Mouse (Mus musculus): ENCODE data around the gene Zfp456.
"Not testable (repeated sequence)": the region's sequence is repeated elsewhere in the genome, so short reads cannot be mapped to it uniquely, and the experiment has no call there.

The Zfp456 gene

GRCm38 (mm10) chr13:67375050-67375911 is at the start of gene Zfp456, which contains the start of gene Gm28041:
Zfp456 (minus strand) TSS chr13:67375810.
Gm28041 (minus strand) TSS chr13:67375733.
- DNase-seq: peak; percentile 78 to 83

GRCm38 (mm10) chr13:67422532-67422931 is 46.9 kb upstream of the Zfp456 start:
- DNase-seq: not testable (repeated sequence)

- peak; percentile 55 to 63 for DNase-seq
These were observed 45.7 kb upstream of the Zfp456 start, which contains the start of gene Zfp459 for GRCm38 (mm10) chr13:67421207-67421857. Zfp459 (minus strand) TSS chr13:67421418.

- no peak for DNase-seq
These were observed 45.1 kb upstream of the Zfp456 start for GRCm38 (mm10) chr13:67420558-67421206.

GRCm38 (mm10) chr13:67416811-67417210 is 41.2 kb upstream of the Zfp456 start:
- DNase-seq: no peak

GRCm38 (mm10) chr13:67415759-67416158 is 40.1 kb upstream of the Zfp456 start:
- DNase-seq: no peak

GRCm38 (mm10) chr13:67413634-67414033 is 38.0 kb upstream of the Zfp456 start:
- DNase-seq: peak in 1 of 2 experiments; percentile 9

GRCm38 (mm10) chr13:67399183-67399903 is 23.7 kb upstream of the Zfp456 start, which contains the start of gene Zfp429:
Zfp429 (minus strand) TSS chr13:67399819.
- DNase-seq: peak; percentile 79 to 82

- DNase-seq: not testable (repeated sequence)
These were observed 645 bp upstream of the Zfp456 start for GRCm38 (mm10) chr13:67376255-67376654.

GRCm38 (mm10) chr13:67360131-67360744 is 15.4 kb downstream of the Zfp456 start, which contains the start of the genes Gm28044 and Zfp953:
Gm28044 (minus strand) TSS chr13:67360536.
Zfp953 (minus strand) TSS chr13:67360605.
- peak; percentile 92 to 94 for DNase-seq

GRCm38 (mm10) chr13:67351854-67352253 is 23.8 kb downstream of the Zfp456 start:
- DNase-seq: no peak

GRCm38 (mm10) chr13:67343422-67343821 is 32.2 kb downstream of the Zfp456 start:
- DNase-seq: no peak

GRCm38 (mm10) chr13:67332877-67333276 is 42.7 kb downstream of the Zfp456 start:
- peak in 1 of 2 experiments; percentile 2 for DNase-seq

- DNase-seq: peak; percentile 84 to 86
These were observed 43.4 kb downstream of the Zfp456 start, which contains the start of gene Zfp595 for GRCm38 (mm10) chr13:67332019-67332724. Zfp595 (minus strand) TSS chr13:67332570.
